Mouse (Mus musculus): ENCODE measurements around the gene Lmntd1. TPM values are rescaled to one million over a fixed set of nuclear protein-coding genes. Genes with fewer than 3 reads are reported as not detected.

Gene Lmntd1
- polyA plus RNA-seq, 1 experiment from 2014 or later, result 1.1 TPM

GRCm38 (mm10) chr6:145501751-145502150, 112.4 kb downstream of the Lmntd1 start:
- ATAC-seq (ENCODE audit: low FRiP score, low read depth), result no peak
- H3K9me3 ChIP-seq, result no peaks in the 10 kb centered on the region
- H3K4me2 ChIP-seq, result no peak overlapping the region
- H3K27ac ChIP-seq (replicated peaks), result no peak overlapping the region
- WGBS, result 91% methylated on average over 7 of the region's 7 CpGs
- H3K4me3 ChIP-seq, result no peak overlapping the region
- no peaks in the 10 kb centered on the region for H3K36me3 ChIP-seq
- no peaks in the 10 kb centered on the region for H3K27me3 ChIP-seq
- H3K4me1 ChIP-seq (replicated peaks), result no peaks in the 10 kb centered on the region
- no peak overlapping the region for H3K9ac ChIP-seq

- no peak overlapping the region for H3K27ac ChIP-seq (replicated peaks)
- H3K4me1 ChIP-seq (replicated peaks), result no peaks in the 10 kb centered on the region
- H3K4me3 ChIP-seq, result no peak overlapping the region
- H3K4me2 ChIP-seq, result no peak overlapping the region
- 82% methylated on average over 19 of the region's 19 CpGs for WGBS
- no peaks in the 10 kb centered on the region for H3K9me3 ChIP-seq
- no peak for ATAC-seq (ENCODE audit: low FRiP score, low read depth)
- no peaks in the 10 kb centered on the region for H3K27me3 ChIP-seq
- H3K9ac ChIP-seq, result no peak overlapping the region
- H3K36me3 ChIP-seq, result no peaks in the 10 kb centered on the region
Measured at GRCm38 (mm10) chr6:145499574-145500546, 114.3 kb downstream of the Lmntd1 start.

- no peak overlapping the region for H3K4me3 ChIP-seq
- 95% methylated on average over 7 of the region's 7 CpGs for WGBS
- H3K4me1 ChIP-seq (replicated peaks), result no peaks in the 10 kb centered on the region
- no peaks in the 10 kb centered on the region for H3K36me3 ChIP-seq
- no peak overlapping the region for H3K9ac ChIP-seq
- no peaks in the 10 kb centered on the region for H3K27me3 ChIP-seq
- no peak overlapping the region for H3K4me2 ChIP-seq
- no peak overlapping the region for H3K27ac ChIP-seq (replicated peaks)
- H3K9me3 ChIP-seq, result no peaks in the 10 kb centered on the region
- ATAC-seq (ENCODE audit: low FRiP score, low read depth), result no peak
Measured at GRCm38 (mm10) chr6:145495731-145496130, 118.4 kb downstream of the Lmntd1 start.

- no peaks in the 10 kb centered on the region for H3K36me3 ChIP-seq
- H3K4me2 ChIP-seq, result no peak overlapping the region
- 75% methylated on average over 2 of the region's 2 CpGs for WGBS
- ATAC-seq (ENCODE audit: low FRiP score, low read depth), result no peak
- no peaks in the 10 kb centered on the region for H3K9me3 ChIP-seq
- H3K9ac ChIP-seq, result no peak overlapping the region
- H3K4me3 ChIP-seq, result no peak overlapping the region
- no peak overlapping the region for H3K27ac ChIP-seq (replicated peaks)
- H3K4me1 ChIP-seq (replicated peaks), result peaks cover 20% of the 10 kb centered on the region
- no peaks in the 10 kb centered on the region for H3K27me3 ChIP-seq
Measured at GRCm38 (mm10) chr6:145488251-145488650, 125.9 kb downstream of the Lmntd1 start.

GRCm38 (mm10) chr6:145485986-145486605, 128.0 kb downstream of the Lmntd1 start:
- H3K9me3 ChIP-seq, result no peaks in the 10 kb centered on the region
- H3K36me3 ChIP-seq, result no peaks in the 10 kb centered on the region
- H3K9ac ChIP-seq, result no peak overlapping the region
- 39% methylated on average over 12 of the region's 12 CpGs for WGBS
- peaks cover 35% of the 10 kb centered on the region for H3K4me1 ChIP-seq (replicated peaks)
- ATAC-seq (ENCODE audit: low FRiP score, low read depth), result peak; percentile 59; the same call in 1 of the 2 replicates
- peak overlapping the region; percentile 63 for H3K27ac ChIP-seq (replicated peaks)
- H3K4me3 ChIP-seq, result no peak overlapping the region
- H3K4me2 ChIP-seq, result no peak overlapping the region
- H3K27me3 ChIP-seq, result no peaks in the 10 kb centered on the region

GRCm38 (mm10) chr6:145483318-145483674, 130.8 kb downstream of the Lmntd1 start:
- peaks cover 35% of the 10 kb centered on the region for H3K4me1 ChIP-seq (replicated peaks)
- H3K27ac ChIP-seq (replicated peaks), result no peak overlapping the region
- WGBS, result 44% methylated on average over 5 of the region's 5 CpGs
- no peak overlapping the region for H3K9ac ChIP-seq
- ATAC-seq (ENCODE audit: low FRiP score, low read depth), result no peak
- H3K27me3 ChIP-seq, result no peaks in the 10 kb centered on the region
- H3K4me3 ChIP-seq, result no peak overlapping the region
- H3K36me3 ChIP-seq, result no peaks in the 10 kb centered on the region
- H3K9me3 ChIP-seq, result no peaks in the 10 kb centered on the region
- no peak overlapping the region for H3K4me2 ChIP-seq

GRCm38 (mm10) chr6:145482656-145483317, 131.3 kb downstream of the Lmntd1 start:
- Histone ChIP-seq H3K27me3 (no peaks in the 10 kb centered on the region), H3K4me2 (no peak overlapping the region), H3K4me3 (no peak overlapping the region), H3K9me3 (no peaks in the 10 kb centered on the region), H3K9ac (no peak overlapping the region), H3K36me3 (no peaks in the 10 kb centered on the region), H3K4me1 (replicated peaks) (peaks cover 35% of the 10 kb centered on the region), H3K27ac (replicated peaks) (0 out of 2 replicates have a peak overlapping the region, but pooled peaks have one; percentile 5)
- WGBS, result 80% methylated on average over 17 of the region's 17 CpGs
- ATAC-seq (ENCODE audit: low FRiP score, low read depth), result no peak

GRCm38 (mm10) chr6:145481938-145482337, 132.2 kb downstream of the Lmntd1 start:
- Histone ChIP-seq H3K9me3 (no peaks in the 10 kb centered on the region), H3K4me1 (replicated peaks) (peaks cover 35% of the 10 kb centered on the region), H3K4me3 (no peak overlapping the region), H3K36me3 (no peaks in the 10 kb centered on the region), H3K4me2 (no peak overlapping the region), H3K9ac (no peak overlapping the region), H3K27ac (replicated peaks) (0 out of 2 replicates have a peak overlapping the region, but pooled peaks have one; percentile 5), H3K27me3 (no peaks in the 10 kb centered on the region)
- peak; percentile 65; the same call in 1 of the 2 replicates for ATAC-seq (ENCODE audit: low FRiP score, low read depth)
- 29% methylated on average over 15 of the region's 15 CpGs for WGBS

- ATAC-seq (ENCODE audit: low FRiP score, low read depth), result no peak
- H3K27me3 ChIP-seq, result no peaks in the 10 kb centered on the region
- H3K4me3 ChIP-seq, result no peak overlapping the region
- H3K4me2 ChIP-seq, result no peak overlapping the region
- H3K27ac ChIP-seq (replicated peaks), result no peak overlapping the region
- H3K9me3 ChIP-seq, result no peaks in the 10 kb centered on the region
- WGBS, result 91% methylated on average over 4 of the region's 4 CpGs
- H3K9ac ChIP-seq, result no peak overlapping the region
- H3K36me3 ChIP-seq, result no peaks in the 10 kb centered on the region
- peaks cover 21% of the 10 kb centered on the region; the same call in 1 of the 2 replicates for H3K4me1 ChIP-seq (replicated peaks)
Measured at GRCm38 (mm10) chr6:145478821-145479271, 135.3 kb downstream of the Lmntd1 start.

GRCm38 (mm10) chr6:145477367-145477905, 136.7 kb downstream of the Lmntd1 start:
- Histone ChIP-seq H3K4me1 (replicated peaks) (peaks cover 10% of the 10 kb centered on the region), H3K27me3 (no peaks in the 10 kb centered on the region), H3K27ac (replicated peaks) (no peak overlapping the region), H3K4me3 (no peak overlapping the region), H3K9me3 (no peaks in the 10 kb centered on the region), H3K4me2 (no peak overlapping the region), H3K36me3 (no peaks in the 10 kb centered on the region), H3K9ac (no peak overlapping the region)
- WGBS, result 69% methylated on average over 10 of the region's 10 CpGs
- no peak for ATAC-seq (ENCODE audit: low FRiP score, low read depth)

GRCm38 (mm10) chr6:145471638-145472247, 142.4 kb downstream of the Lmntd1 start:
- Histone ChIP-seq H3K4me2 (no peak overlapping the region), H3K4me1 (replicated peaks) (peaks cover 15% of the 10 kb centered on the region), H3K9ac (no peak overlapping the region), H3K4me3 (no peak overlapping the region), H3K27ac (replicated peaks) (no peak overlapping the region), H3K27me3 (no peaks in the 10 kb centered on the region), H3K9me3 (no peaks in the 10 kb centered on the region), H3K36me3 (no peaks in the 10 kb centered on the region)
- 34% methylated on average over 11 of the region's 11 CpGs for WGBS
- ATAC-seq (ENCODE audit: low FRiP score, low read depth), result peak; percentile 42; the same call in 1 of the 2 replicates

All from hindbrain, embryonic 15.5 days (tissue).